32 mouse cellular contexts compared by ENCODE assay signal in the genomic region with DNA sequence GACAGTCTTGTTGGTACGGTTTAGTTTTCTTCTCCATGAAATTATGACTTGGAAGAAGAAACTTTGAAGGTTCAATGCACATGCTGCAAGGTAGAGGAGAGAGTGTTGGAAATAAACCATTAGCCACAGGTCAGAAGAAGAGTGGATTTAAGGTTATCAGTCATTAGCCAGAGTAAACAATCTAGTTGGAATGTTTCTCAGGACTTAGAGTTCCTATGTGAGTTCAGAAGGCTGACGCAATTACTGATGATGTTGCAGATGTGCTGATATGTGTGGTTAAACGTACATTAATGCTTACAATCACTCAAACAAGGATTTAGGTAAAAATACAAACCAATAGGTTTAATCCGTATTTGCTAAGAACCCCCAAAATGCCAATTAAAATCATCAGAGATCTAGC. TPM values are rescaled to one million over a fixed set of nuclear protein-coding genes. Genes with fewer than 3 reads are reported as not detected.
DNase-seq lines count a peak whose midpoint lies in the region; ATAC-seq and TF ChIP-seq lines count a peak whose summit lies in the region.
"Had no signal": no experiment of that assay in that cellular context is flagged by ENCODE, and none has a peak within 500 bp of the region (broad histone marks: within the 10 kb centered on the region; RNA-seq: fewer than 3 reads in every experiment).

No protein-coding gene starts in this region.

- TF ChIP-seq CTCF in midbrain, postnatal 0 days (IDR thresholded peaks at IDR 0.05) = no peak

- no peaks in the 10 kb centered on the region for H3K9me3 ChIP-seq in heart, embryonic 11.5 days (replicated peaks; ENCODE audit: control insufficient read depth, low read length)
- no peaks in the 10 kb centered on the region for H3K9me3 ChIP-seq in liver, embryonic 16.5 days (replicated peaks; ENCODE audit: control insufficient read depth, low read length)
- no peaks in the 10 kb centered on the region for H3K9me3 ChIP-seq in midbrain, embryonic 11.5 days (ENCODE audit: control insufficient read depth, low read length)
- no peaks in the 10 kb centered on the region for H3K9me3 ChIP-seq in midbrain, postnatal 0 days (ENCODE audit: low read length)
- H3K9me3 ChIP-seq: embryonic facial prominence, embryonic 12.5 days; embryonic facial prominence, embryonic 15.5 days; forebrain, embryonic 12.5 days; forebrain, embryonic 15.5 days; heart, embryonic 12.5 days; heart, embryonic 15.5 days; hindbrain, embryonic 10.5 days; hindbrain, embryonic 13.5 days had no signal

- 65% methylated on average over 4 of the region's 4 CpGs for WGBS in heart, embryonic 11.5 days (ENCODE audit: insufficient replicate concordance)
- WGBS in liver, embryonic 16.5 days (ENCODE audit: insufficient replicate concordance) = 46% methylated on average over 4 of the region's 4 CpGs
- WGBS in midbrain, embryonic 11.5 days = 91% methylated on average over 4 of the region's 4 CpGs
- 92% methylated on average over 4 of the region's 4 CpGs for WGBS in midbrain, postnatal 0 days

- ATAC-seq in heart, embryonic 11.5 days (replicated peaks; ENCODE audit: insufficient number of reproducible peaks, low FRiP score, low TSS enrichment) = no peak
- peak; percentile 50 for ATAC-seq in liver, embryonic 16.5 days (ENCODE audit: low read depth)
- ATAC-seq in midbrain, embryonic 11.5 days (ENCODE audit: low FRiP score) = no peak
- ATAC-seq in midbrain, postnatal 0 days (ENCODE audit: low FRiP score) = no peak
- ATAC-seq: forebrain, embryonic 15.5 days; hindbrain, embryonic 16.5 days; Patski had no signal

- H3K4me2 ChIP-seq in heart, embryonic 11.5 days = no peak overlapping the region
- no peak overlapping the region for H3K4me2 ChIP-seq in liver, embryonic 16.5 days (ENCODE audit: low read depth, low read length)
- H3K4me2 ChIP-seq in midbrain, embryonic 11.5 days = no peak overlapping the region
- H3K4me2 ChIP-seq in midbrain, postnatal 0 days (ENCODE audit: low read depth, low read length, poor library complexity, severe bottlenecking) = no peak overlapping the region
- H3K4me2 ChIP-seq: embryonic facial prominence, embryonic 12.5 days; embryonic facial prominence, embryonic 15.5 days; forebrain, embryonic 12.5 days; forebrain, embryonic 15.5 days; heart, embryonic 12.5 days; heart, embryonic 15.5 days; hindbrain, embryonic 13.5 days had no signal

- H3K27ac ChIP-seq in heart, embryonic 11.5 days (ENCODE audit: low read depth, low read length) = no peak overlapping the region
- peak overlapping the region; percentile 58; the same call in 1 of the 2 replicates for H3K27ac ChIP-seq in liver, embryonic 16.5 days (ENCODE audit: low read length)
- H3K27ac ChIP-seq in midbrain, embryonic 11.5 days (ENCODE audit: low read depth, low read length) = no peak overlapping the region
- H3K27ac ChIP-seq in midbrain, postnatal 0 days (ENCODE audit: low read depth, low read length) = no peak overlapping the region
- H3K27ac ChIP-seq: embryonic facial prominence, embryonic 12.5 days; embryonic facial prominence, embryonic 15.5 days; forebrain, embryonic 12.5 days; forebrain, embryonic 15.5 days; heart, embryonic 15.5 days; hindbrain, embryonic 10.5 days; hindbrain, embryonic 13.5 days had no signal

- H3K36me3 ChIP-seq in heart, embryonic 11.5 days (ENCODE audit: control insufficient read depth, insufficient read depth, low read length) = no peaks in the 10 kb centered on the region
- no peaks in the 10 kb centered on the region for H3K36me3 ChIP-seq in liver, embryonic 16.5 days (ENCODE audit: control insufficient read depth, insufficient read depth)
- H3K36me3 ChIP-seq in midbrain, embryonic 11.5 days (ENCODE audit: control insufficient read depth, insufficient read depth, low read length) = no peaks in the 10 kb centered on the region
- H3K36me3 ChIP-seq in midbrain, postnatal 0 days (ENCODE audit: insufficient read depth, low read length) = no peaks in the 10 kb centered on the region
- H3K36me3 ChIP-seq: embryonic facial prominence, embryonic 12.5 days; embryonic facial prominence, embryonic 15.5 days; forebrain, embryonic 12.5 days; forebrain, embryonic 15.5 days; G1E; heart, embryonic 12.5 days; heart, embryonic 15.5 days; hindbrain, embryonic 10.5 days; hindbrain, embryonic 13.5 days had no signal

- DNase-seq in heart, adult 11 months = peak; percentile 29
- DNase-seq in liver = no peak
- DNase-seq in midbrain, embryonic 11.5 days (ENCODE audit: low spot score, missing footprints) = peak; percentile 69
- DNase-seq in midbrain, postnatal 0 days (ENCODE audit: low spot score) = no peak
- DNase-seq in embryo, embryonic 10 days (ENCODE audit: low spot score) = no peak
- DNase-seq in layer of hippocampus, adult 9-11 months = no peak
- DNase-seq: adrenal gland, postnatal 10 days; adrenal gland, postnatal 36 days; B cell, adult 2 months; cerebellum, adult 18-20 months; cerebellum, adult 9-10 months; cerebellum, postnatal 14 days; gastrocnemius, postnatal 25 days; heart, postnatal 10 days; heart, postnatal 36 days had no signal

- no peak overlapping the region for H3K9ac ChIP-seq in heart, embryonic 11.5 days (ENCODE audit: low read depth, low read length)
- H3K9ac ChIP-seq in liver, embryonic 16.5 days (ENCODE audit: low read depth, low read length) = no peak overlapping the region
- no peak overlapping the region for H3K9ac ChIP-seq in midbrain, embryonic 11.5 days (ENCODE audit: low read length)
- H3K9ac ChIP-seq in midbrain, postnatal 0 days (replicated peaks; ENCODE audit: low read length, poor library complexity, severe bottlenecking) = no peak overlapping the region
- H3K9ac ChIP-seq: embryonic facial prominence, embryonic 12.5 days; embryonic facial prominence, embryonic 15.5 days; forebrain, embryonic 12.5 days; forebrain, embryonic 15.5 days; heart, embryonic 12.5 days; heart, embryonic 15.5 days; hindbrain, embryonic 13.5 days had no signal

- peaks cover 10% of the 10 kb centered on the region for H3K4me1 ChIP-seq in heart, embryonic 11.5 days (ENCODE audit: control insufficient read depth, insufficient read depth, low read length)
- peaks cover 9% of the 10 kb centered on the region for H3K4me1 ChIP-seq in liver, embryonic 16.5 days (ENCODE audit: control insufficient read depth, low read depth, low read length)
- H3K4me1 ChIP-seq in midbrain, embryonic 11.5 days (ENCODE audit: control insufficient read depth, insufficient read depth, low read length) = no peaks in the 10 kb centered on the region; the same call in 1 of the 2 replicates
- no peaks in the 10 kb centered on the region for H3K4me1 ChIP-seq in midbrain, postnatal 0 days (ENCODE audit: insufficient read depth, low read length)
- H3K4me1 ChIP-seq: hindbrain, embryonic 13.5 days had no signal

- no peaks in the 10 kb centered on the region for H3K27me3 ChIP-seq in heart, embryonic 11.5 days (ENCODE audit: control insufficient read depth, insufficient read depth, low read length)
- H3K27me3 ChIP-seq in liver, embryonic 16.5 days (ENCODE audit: control insufficient read depth, insufficient read depth, low read depth, low read length) = no peaks in the 10 kb centered on the region
- H3K27me3 ChIP-seq in midbrain, embryonic 11.5 days (ENCODE audit: control insufficient read depth, insufficient read depth, low read length) = no peaks in the 10 kb centered on the region
- H3K27me3 ChIP-seq in midbrain, postnatal 0 days (ENCODE audit: insufficient read depth, low read length) = no peaks in the 10 kb centered on the region
- H3K27me3 ChIP-seq: CH12.LX; embryonic facial prominence, embryonic 12.5 days; embryonic facial prominence, embryonic 15.5 days; forebrain, embryonic 12.5 days; forebrain, embryonic 15.5 days; heart, embryonic 12.5 days; heart, embryonic 15.5 days; hindbrain, embryonic 13.5 days; Patski had no signal

- no peak overlapping the region for H3K4me3 ChIP-seq in heart, embryonic 11.5 days (ENCODE audit: low read depth, low read length)
- no peak overlapping the region for H3K4me3 ChIP-seq in liver, embryonic 16.5 days (ENCODE audit: low read depth, low read length)
- no peak overlapping the region for H3K4me3 ChIP-seq in midbrain, embryonic 11.5 days (ENCODE audit: low read depth, low read length)
- no peak overlapping the region for H3K4me3 ChIP-seq in midbrain, postnatal 0 days (ENCODE audit: low read depth, low read length)
- H3K4me3 ChIP-seq: embryonic facial prominence, embryonic 12.5 days; embryonic facial prominence, embryonic 15.5 days; forebrain, embryonic 12.5 days; forebrain, embryonic 15.5 days; heart, embryonic 12.5 days; heart, embryonic 15.5 days; hindbrain, embryonic 10.5 days; hindbrain, embryonic 13.5 days had no signal

RNA-seq across cellular contexts. Expression of a gene that starts 4.7 kb away (rescaled TPM):
- 18.6 and 22.5 TPM in 2 replicates for polyA plus RNA-seq in heart, embryonic 11.5 days (2014; fragmentation: Nextera tagmentation; extraction: Ambion mirVana)
- polyA plus RNA-seq in liver, embryonic 16.5 days (2015; fragmentation: Nextera tagmentation; extraction: Ambion mirVana) = 14.4 and 14.7 TPM in 2 replicates
- 31.4 and 37.0 TPM in 2 replicates for polyA plus RNA-seq in midbrain, embryonic 11.5 days (2014; fragmentation: Nextera tagmentation; extraction: Ambion mirVana)
- 1.3 and 1.5 TPM in 2 replicates for total RNA-seq in midbrain, postnatal 0 days (2014; rRNA removed)
- polyA plus RNA-seq in midbrain, postnatal 0 days (2015; fragmentation: Nextera tagmentation; extraction: Ambion mirVana) = 5.6 and 6.1 TPM in 2 replicates
- total RNA-seq: G1E had no signal
- polyA plus RNA-seq: G1E had no signal

RNA-seq across cellular contexts. Expression of a gene that starts 4.9 kb away (rescaled TPM):
- polyA plus RNA-seq in heart, embryonic 11.5 days (2014; fragmentation: Nextera tagmentation; extraction: Ambion mirVana) = 10.2 and 10.8 TPM in 2 replicates
- polyA plus RNA-seq in liver, embryonic 16.5 days (2015; fragmentation: Nextera tagmentation; extraction: Ambion mirVana) = 1.1 and 1.4 TPM in 2 replicates
- 26.8 and 30.8 TPM in 2 replicates for polyA plus RNA-seq in midbrain, embryonic 11.5 days (2014; fragmentation: Nextera tagmentation; extraction: Ambion mirVana)
- total RNA-seq in midbrain, postnatal 0 days (2014; rRNA removed) = 44.2 and 60.2 TPM in 2 replicates
- 63.0 and 74.4 TPM in 2 replicates for polyA plus RNA-seq in midbrain, postnatal 0 days (2015; fragmentation: Nextera tagmentation; extraction: Ambion mirVana)
- polyA plus RNA-seq: G1E had no signal

RNA-seq across cellular contexts. Expression of a gene that starts 41.8 kb away (rescaled TPM):
- 0.03 TPM in 1 of 2 replicates, not detected in the other for polyA plus RNA-seq in heart, embryonic 11.5 days (2014; fragmentation: Nextera tagmentation; extraction: Ambion mirVana)
- 0.08 TPM in 1 of 2 replicates, not detected in the other for polyA plus RNA-seq in liver, embryonic 16.5 days (2015; fragmentation: Nextera tagmentation; extraction: Ambion mirVana)
- not detected in 2 replicates for polyA plus RNA-seq in midbrain, embryonic 11.5 days (2014; fragmentation: Nextera tagmentation; extraction: Ambion mirVana)
- 1.4 and 1.6 TPM in 2 replicates for total RNA-seq in midbrain, postnatal 0 days (2014; rRNA removed)
- polyA plus RNA-seq in midbrain, postnatal 0 days (2015; fragmentation: Nextera tagmentation; extraction: Ambion mirVana) = 0.75 and 0.86 TPM in 2 replicates
- total RNA-seq: adrenal gland, adult 18-20 months; adrenal gland, postnatal 10 days; adrenal gland, postnatal 36 days; CH12.LX; gastrocnemius, adult 8-10 months; gastrocnemius, postnatal 25 days; granulocyte monocyte progenitor cell, adult 5-6 weeks; heart, postnatal 36 days had no signal
- polyA plus RNA-seq: G1E; heart, embryonic 15.5 days had no signal

Comparison
In these comparisons a context has a peak if more than half of its experiments do, and no peak if none do; other contexts are left out.
1. DNase-seq: peak in heart, adult 11 months (single experiment) and midbrain, embryonic 11.5 days (single experiment); none in liver (single experiment), midbrain, postnatal 0 days (single experiment), embryo, embryonic 10 days (single experiment) and layer of hippocampus, adult 9-11 months (single experiment).